Mouse (Mus musculus) hindbrain, embryonic 13.5 days (tissue): ENCODE results near the gene Col2a1. TPM values are rescaled to one million over a fixed set of nuclear protein-coding genes. Genes with fewer than 3 reads are reported as not detected.

Experiments used
- ATAC-seq: fragments of 200-750 bp; cut with Nextera tagmentation; 2 replicates; pipeline ENCODE4 v1.8.0; 2017; ENCODE audit warnings: moderate TSS enrichment; ENCODE audit not compliant: low FRiP score
- H3K27ac ChIP-seq: fragments of 300-500 bp; sonication (generic); 2 replicates; pipeline ENCODE4 v1.5.1; 2015; ENCODE audit warnings: inconsistent platforms, mild to moderate bottlenecking, moderate library complexity
- H3K27me3 ChIP-seq: fragments of 300-500 bp; sonication (generic); 2 replicates; pipeline ENCODE4 v1.6.1; 2015; ENCODE audit warnings: mild to moderate bottlenecking, inconsistent platforms
- H3K36me3 ChIP-seq: fragments of 300-500 bp; sonication (generic); 2 replicates; pipeline ENCODE4 v1.6.1; 2015; ENCODE audit warnings: mild to moderate bottlenecking, inconsistent platforms
- H3K4me1 ChIP-seq: fragments of 300-500 bp; sonication (generic); replicated peaks from 2 replicates; pipeline ENCODE4 v1.6.1; 2015; ENCODE audit warnings: inconsistent platforms
- H3K4me2 ChIP-seq: fragments of 300-500 bp; sonication (generic); 2 replicates; pipeline ENCODE4 v1.6.1; 2015; ENCODE audit warnings: inconsistent platforms, mild to moderate bottlenecking, moderate library complexity
- H3K4me3 ChIP-seq: fragments of 300-500 bp; sonication (generic); 2 replicates; pipeline ENCODE4 v1.5.1; 2015; ENCODE audit warnings: mild to moderate bottlenecking, inconsistent platforms
- H3K9ac ChIP-seq: fragments of 300-500 bp; sonication (generic); 2 replicates; pipeline ENCODE4 v1.6.1; 2015; ENCODE audit warnings: mild to moderate bottlenecking, inconsistent platforms
- H3K9me3 ChIP-seq: fragments of 300-500 bp; sonication (generic); 2 replicates; pipeline ENCODE4 v1.6.1; 2016; ENCODE audit warnings: inconsistent platforms
- WGBS: fragments of 180-500 bp; shearing (Covaris S2); methylation state at CpG from one replicate; pipeline ENCODE4 v1.1.7; 2015; 5-methylcytosine and 5-hydroxymethylcytosine counted together
- polyA plus RNA-seq: library from polyadenylated mRNA; unstranded; fragments of >200 nt; fragmentation: Nextera tagmentation; extraction: Ambion mirVana; gene quantifications from 2 replicates; pipeline ENCODE4 v1.2.1, GENCODE M21; 2015

Col2a1 gene
- polyA plus RNA-seq, result 53.5 and 69.4 TPM in 2 replicates

DNA sequence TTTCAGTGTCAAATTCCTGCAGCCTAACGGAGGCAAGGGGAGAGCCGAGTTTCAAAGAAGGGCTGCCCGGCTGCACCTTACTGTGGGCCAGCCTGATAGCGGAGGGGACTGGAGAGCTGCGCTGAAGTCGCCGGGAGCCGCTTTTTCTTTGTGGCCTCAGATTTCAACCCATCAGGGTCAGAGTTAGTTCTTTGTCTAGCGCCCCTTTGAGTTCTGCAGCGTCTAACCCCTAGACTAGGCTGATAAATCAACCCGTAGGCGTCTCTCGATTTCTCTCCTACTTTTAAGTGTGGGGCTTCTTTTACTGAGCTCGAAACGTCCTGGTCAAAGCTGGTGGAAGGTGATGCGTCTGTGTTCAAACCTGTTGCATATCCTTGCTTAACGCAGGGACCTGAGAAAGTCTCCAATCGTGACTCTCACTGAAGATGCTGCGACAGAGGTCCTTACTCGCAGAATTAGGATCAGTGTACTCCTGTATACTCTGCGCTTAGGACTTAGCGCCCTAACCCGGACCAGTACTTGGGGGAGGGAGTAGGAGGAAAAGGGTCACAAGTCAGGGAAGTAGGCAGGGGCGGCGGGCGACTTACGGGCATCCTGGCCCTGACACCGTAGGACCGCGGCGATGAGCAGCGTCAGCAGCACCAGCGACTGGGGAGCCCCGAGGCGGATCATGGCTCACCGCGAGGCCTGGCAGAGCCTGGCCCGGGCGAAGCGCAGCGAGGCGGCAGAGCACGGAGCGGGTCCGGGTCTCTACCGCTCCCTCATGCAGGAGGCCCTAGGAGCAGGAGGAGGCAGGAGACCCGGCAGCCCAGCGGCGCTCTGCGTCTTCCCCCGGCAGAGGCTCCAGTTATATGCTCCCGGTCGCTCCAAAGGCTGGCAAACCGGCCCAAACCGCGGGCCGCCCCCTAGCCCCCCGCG lies at the start of gene Col2a1:
Col2a1 (minus strand) TSS at position 874 of the 918 bp plus-strand sequence.
- Histone ChIP-seq H3K4me3 (peak within 1 kb of the TSS; percentile 50), H3K27me3 (peaks cover 59% of the 10 kb centered on the region), H3K4me1 (peaks cover 63% of the 10 kb centered on the region), H3K27ac (peak within 1 kb of the TSS; percentile 84), H3K36me3 (no peaks in the 10 kb centered on the region), H3K9me3 (no peaks in the 10 kb centered on the region), H3K9ac (peak within 1 kb of the TSS; percentile 79), H3K4me2 (peak within 1 kb of the TSS; percentile 86)
- peak; percentile 26; the same call in 1 of the 2 replicates for ATAC-seq
- WGBS, result under 1% methylated on average over 59 of the region's 59 CpGs

- Histone ChIP-seq H3K27me3 (no peaks in the 10 kb centered on the region), H3K36me3 (peaks cover 68% of the 10 kb centered on the region), H3K4me2 (no peak overlapping the region), H3K4me1 (no peaks in the 10 kb centered on the region), H3K9me3 (no peaks in the 10 kb centered on the region), H3K9ac (no peak overlapping the region), H3K27ac (no peak overlapping the region), H3K4me3 (no peak overlapping the region)
- WGBS, result 93% methylated on average over 5 of the region's 5 CpGs
- no peak for ATAC-seq
These were observed 47.2 kb upstream of the Col2a1 start for GRCm38 (mm10) chr15:98051685-98052084.

GRCm38 (mm10) chr15:98048918-98049700 lies 44.6 kb upstream of the Col2a1 start:
- Histone ChIP-seq H3K9me3 (0 out of 2 replicates have a peak, but pooled peaks cover 5% of the 10 kb centered on the region), H3K4me2 (no peak overlapping the region), H3K27ac (no peak overlapping the region), H3K4me3 (no peak overlapping the region), H3K9ac (no peak overlapping the region), H3K27me3 (no peaks in the 10 kb centered on the region), H3K4me1 (no peaks in the 10 kb centered on the region), H3K36me3 (peaks cover 83% of the 10 kb centered on the region)
- 89% methylated on average over 13 of the region's 13 CpGs for WGBS
- ATAC-seq, result no peak

DNA sequence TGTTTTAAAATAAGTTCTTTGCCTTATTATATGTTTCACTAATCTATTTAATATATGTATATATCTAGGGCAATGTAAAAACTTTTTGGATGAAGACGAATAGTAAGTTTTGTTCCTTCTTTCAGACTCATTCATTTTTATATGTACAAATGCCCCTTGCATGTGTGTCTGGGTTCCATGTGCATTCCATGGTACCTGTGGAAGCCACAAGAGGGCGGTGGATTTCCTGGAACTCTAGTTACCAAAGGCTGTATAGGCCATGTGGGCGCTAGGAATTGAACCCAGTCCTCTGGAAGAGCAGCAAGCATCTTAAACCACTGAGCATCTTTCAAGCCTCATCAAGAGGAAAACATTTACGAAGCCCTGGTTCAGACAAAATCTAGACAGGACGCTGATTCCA lies 39.9 kb upstream of the Col2a1 start:
- Histone ChIP-seq H3K27me3 (no peaks in the 10 kb centered on the region), H3K9me3 (0 out of 2 replicates have a peak, but pooled peaks cover 5% of the 10 kb centered on the region), H3K9ac (no peak overlapping the region), H3K27ac (no peak overlapping the region), H3K4me2 (no peak overlapping the region), H3K4me3 (no peak overlapping the region), H3K4me1 (no peaks in the 10 kb centered on the region), H3K36me3 (peaks cover 91% of the 10 kb centered on the region)
- 94% methylated on average over 5 of the region's 5 CpGs for WGBS
- ATAC-seq, result no peak

DNA sequence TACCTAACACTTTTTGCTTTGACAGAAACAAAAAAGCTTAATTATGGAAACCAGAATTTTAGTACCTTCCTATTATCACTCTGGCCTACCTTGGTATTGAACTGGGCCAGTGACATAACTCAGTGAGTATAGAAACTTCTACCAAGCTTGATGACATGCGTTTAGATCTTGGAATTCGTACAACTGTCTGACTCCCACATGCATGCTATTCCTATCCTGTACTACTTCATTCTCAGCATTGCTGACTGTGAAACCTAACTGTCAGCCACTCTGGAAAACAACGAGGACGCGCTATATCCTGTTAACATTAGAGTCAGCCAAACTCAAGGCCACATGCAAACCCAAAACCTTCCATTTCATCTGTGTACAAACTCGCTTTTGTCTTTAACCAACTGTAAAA lies 39.5 kb upstream of the Col2a1 start:
- Histone ChIP-seq H3K4me2 (no peak overlapping the region), H3K36me3 (peaks cover 91% of the 10 kb centered on the region), H3K4me3 (no peak overlapping the region), H3K27ac (no peak overlapping the region), H3K9me3 (0 out of 2 replicates have a peak, but pooled peaks cover 5% of the 10 kb centered on the region), H3K27me3 (no peaks in the 10 kb centered on the region), H3K9ac (no peak overlapping the region), H3K4me1 (no peaks in the 10 kb centered on the region)
- 97% methylated on average over 6 of the region's 6 CpGs for WGBS
- no peak for ATAC-seq

DNA sequence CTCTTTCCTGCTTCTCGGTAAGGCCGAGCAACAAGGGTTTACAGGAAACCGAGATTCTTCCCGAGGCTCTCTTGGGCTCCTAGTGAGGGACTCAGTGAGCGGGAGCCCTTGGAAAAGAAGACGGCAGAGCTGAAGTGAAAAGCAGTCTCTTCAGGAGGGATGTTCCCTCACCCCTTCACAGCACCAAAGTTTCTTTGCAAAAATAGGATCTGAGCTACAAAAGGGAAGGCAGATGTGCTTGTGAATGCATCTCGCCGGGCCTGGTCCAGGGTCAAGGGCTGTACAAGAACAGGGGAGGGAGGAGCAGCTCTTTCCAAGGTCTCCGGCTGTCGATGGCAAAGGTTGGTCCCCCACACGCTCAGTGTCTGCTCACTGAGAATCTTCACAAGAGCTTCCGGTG lies 38.0 kb upstream of the Col2a1 start:
- no peak for ATAC-seq
- Histone ChIP-seq H3K27ac (no peak overlapping the region), H3K4me3 (no peak overlapping the region), H3K4me2 (no peak overlapping the region), H3K27me3 (no peaks in the 10 kb centered on the region), H3K9ac (no peak overlapping the region), H3K4me1 (no peaks in the 10 kb centered on the region), H3K36me3 (peaks cover 91% of the 10 kb centered on the region), H3K9me3 (0 out of 2 replicates have a peak, but pooled peaks cover 5% of the 10 kb centered on the region)
- 91% methylated on average over 12 of the region's 12 CpGs for WGBS

GRCm38 (mm10) chr15:98039682-98040081 lies 35.2 kb upstream of the Col2a1 start:
- H3K4me3 ChIP-seq, result no peak overlapping the region
- no peaks in the 10 kb centered on the region for H3K27me3 ChIP-seq
- WGBS, result 90% methylated on average over 10 of the region's 10 CpGs
- ATAC-seq, result no peak
- peaks cover 82% of the 10 kb centered on the region for H3K36me3 ChIP-seq
- H3K4me2 ChIP-seq, result no peak overlapping the region
- peaks cover 10% of the 10 kb centered on the region for H3K4me1 ChIP-seq
- no peak overlapping the region for H3K9ac ChIP-seq
- H3K9me3 ChIP-seq, result peaks cover 3% of the 10 kb centered on the region; the same call in 1 of the 2 replicates
- no peak overlapping the region for H3K27ac ChIP-seq

- Histone ChIP-seq H3K36me3 (peaks cover 55% of the 10 kb centered on the region), H3K4me2 (no peak overlapping the region), H3K27ac (no peak overlapping the region), H3K9ac (no peak overlapping the region), H3K27me3 (no peaks in the 10 kb centered on the region), H3K9me3 (no peaks in the 10 kb centered on the region; the same call in 1 of the 2 replicates), H3K4me3 (no peak overlapping the region), H3K4me1 (peaks cover 12% of the 10 kb centered on the region)
- no peak for ATAC-seq
- WGBS, result 93% methylated on average over 5 of the region's 5 CpGs
These were observed 32.1 kb upstream of the Col2a1 start for GRCm38 (mm10) chr15:98036578-98036977.

DNA sequence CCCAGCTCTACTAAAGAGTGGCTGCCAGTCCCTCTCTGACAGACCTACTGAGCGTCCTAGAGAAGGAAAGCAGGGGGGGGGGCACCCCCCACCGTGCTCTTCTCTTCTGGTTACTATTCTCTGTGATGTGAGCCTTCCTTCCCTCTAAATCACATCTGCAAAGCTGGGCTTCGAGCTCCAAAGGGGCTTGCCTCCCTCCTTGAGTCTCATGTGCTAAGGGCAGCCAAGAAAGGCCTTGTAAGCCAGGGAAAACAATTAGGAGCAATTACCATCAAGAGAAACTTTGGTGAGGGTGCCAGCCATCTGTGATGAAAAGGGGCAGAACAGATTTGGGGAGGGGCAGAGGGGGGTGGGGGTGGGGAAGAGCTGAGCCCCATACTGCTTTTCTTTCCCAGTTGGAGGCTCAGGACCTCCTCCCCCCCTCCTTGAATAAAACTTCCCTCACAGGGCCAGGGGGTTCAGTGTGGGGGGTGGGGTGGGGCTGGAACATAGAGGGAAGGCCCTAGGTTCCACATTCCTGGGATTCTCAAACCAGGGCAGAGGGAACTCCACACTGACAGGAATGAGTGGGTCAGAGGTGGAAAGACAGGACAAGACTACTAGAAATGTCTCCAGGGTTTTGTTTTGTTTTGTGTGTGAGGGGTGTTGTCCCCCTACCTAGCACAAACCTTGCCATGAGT lies 30.7 kb upstream of the Col2a1 start:
- Histone ChIP-seq H3K9ac (no peak overlapping the region), H3K4me2 (no peak overlapping the region), H3K4me1 (peaks cover 12% of the 10 kb centered on the region), H3K27me3 (no peaks in the 10 kb centered on the region), H3K36me3 (peaks cover 41% of the 10 kb centered on the region), H3K9me3 (no peaks in the 10 kb centered on the region; the same call in 1 of the 2 replicates), H3K27ac (no peak overlapping the region), H3K4me3 (no peak overlapping the region)
- no peak for ATAC-seq
- 6% methylated on average over 3 of the region's 3 CpGs for WGBS

GRCm38 (mm10) chr15:98033233-98033748 lies 28.8 kb upstream of the Col2a1 start:
- ATAC-seq, result 0 out of 2 replicates have a peak, but pooled peaks have one; percentile 10
- WGBS, result 73% methylated on average over 9 of the region's 9 CpGs
- no peak overlapping the region for H3K27ac ChIP-seq

GRCm38 (mm10) chr15:98029798-98030197 lies 25.3 kb upstream of the Col2a1 start:
- ATAC-seq, result no peak
- H3K27me3 ChIP-seq, result 0 out of 2 replicates have a peak, but pooled peaks cover 2% of the 10 kb centered on the region
- peaks cover 39% of the 10 kb centered on the region for H3K4me1 ChIP-seq
- 84% methylated on average over 6 of the region's 6 CpGs for WGBS
- no peak overlapping the region for H3K4me2 ChIP-seq
- H3K4me3 ChIP-seq, result no peak overlapping the region
- no peak overlapping the region for H3K9ac ChIP-seq
- no peaks in the 10 kb centered on the region for H3K36me3 ChIP-seq
- H3K27ac ChIP-seq, result no peak overlapping the region
- no peaks in the 10 kb centered on the region for H3K9me3 ChIP-seq

More at GRCm38 (mm10) chr15:98033233-98033748, 28.8 kb upstream of the Col2a1 start:
- H3K9me3 ChIP-seq, result no peaks in the 10 kb centered on the region; the same call in 1 of the 2 replicates
- peaks cover 24% of the 10 kb centered on the region for H3K36me3 ChIP-seq
- H3K4me1 ChIP-seq, result peaks cover 15% of the 10 kb centered on the region
- H3K27me3 ChIP-seq, result no peaks in the 10 kb centered on the region
- no peak overlapping the region for H3K4me2 ChIP-seq
- no peak overlapping the region for H3K9ac ChIP-seq
- no peak overlapping the region for H3K4me3 ChIP-seq
